Mouse (Mus musculus) natural killer cell, adult 2 months (primary cell): ENCODE data around the gene Leprot.

Experiments used
- DNase-seq, 2 experiments: peaks; one replicate each; pipeline ENCODE4 v3.0.0; 2022; ENCODE audit warnings: low spot score in 2 of 2

The Leprot gene

DNA sequence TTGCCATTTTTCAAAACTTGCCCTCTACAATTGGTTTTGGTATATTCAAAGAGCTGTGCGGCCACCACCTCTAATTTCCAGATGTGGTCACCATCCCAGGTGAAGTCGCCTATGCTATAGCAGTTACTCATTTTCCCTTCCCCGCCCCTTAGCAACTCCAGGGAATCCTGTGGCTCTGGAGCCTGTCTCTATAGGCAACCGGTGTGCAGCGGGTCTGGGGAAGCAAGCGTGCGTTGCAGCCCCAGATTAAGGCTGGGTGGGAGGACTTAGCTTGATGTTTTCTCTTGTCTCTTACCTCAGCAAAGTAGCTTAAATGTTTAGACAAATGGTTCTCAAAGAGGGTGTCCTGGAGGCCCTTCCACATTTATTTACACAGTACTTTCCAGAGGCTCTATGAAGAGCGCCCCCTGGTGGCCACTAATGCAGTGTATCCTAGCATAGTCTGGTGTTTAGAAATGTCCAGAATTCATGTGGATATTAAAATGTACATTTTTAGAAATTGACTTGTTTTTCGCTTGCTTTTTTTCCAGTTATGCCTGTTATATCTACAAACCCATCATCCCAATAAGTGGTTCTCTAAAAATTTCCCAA, 16.7 kb downstream of the Leprot start:
- DNase-seq: peak; percentile 27 to 45

DNA sequence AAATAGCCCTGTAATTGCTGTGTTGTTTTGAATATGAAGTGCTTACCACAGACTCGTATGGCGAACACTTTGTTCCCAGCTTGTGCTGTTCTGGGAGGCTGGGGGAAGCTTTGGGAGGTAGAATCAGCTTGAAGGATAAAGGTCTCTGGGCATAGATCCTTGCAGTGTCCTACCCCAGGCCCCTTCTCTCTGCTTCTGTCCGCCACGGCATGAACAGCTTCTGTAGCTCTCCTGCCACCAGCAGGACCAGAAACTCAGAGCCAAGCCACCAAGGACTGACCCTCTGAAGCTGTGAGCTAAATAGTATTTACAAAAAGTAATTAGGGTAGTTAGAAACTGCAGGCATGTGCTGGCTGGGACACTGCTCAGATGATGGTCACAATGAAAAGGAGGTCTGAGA, 17.2 kb downstream of the Leprot start:
- no peak for DNase-seq

DNA sequence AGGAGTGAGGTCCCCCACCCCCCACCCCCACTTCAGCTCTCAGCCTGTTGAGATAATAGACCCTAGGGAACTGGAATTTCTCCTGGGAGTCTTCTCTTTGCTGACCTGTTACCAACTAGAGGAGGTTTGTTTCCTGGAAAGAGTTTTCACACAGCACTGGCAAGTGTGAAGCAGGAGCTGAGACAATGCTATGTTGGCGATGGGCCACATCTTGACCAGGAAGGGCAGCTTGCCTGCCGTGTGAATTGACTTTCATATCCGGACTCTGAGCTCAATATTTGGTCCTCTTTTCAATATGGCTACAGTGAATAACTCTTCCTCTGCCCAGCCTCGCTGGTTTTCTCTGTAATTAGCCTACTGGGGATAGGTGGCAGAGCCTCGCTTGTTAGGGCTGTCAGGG, 21.6 kb downstream of the Leprot start:
- DNase-seq: no peak

DNA sequence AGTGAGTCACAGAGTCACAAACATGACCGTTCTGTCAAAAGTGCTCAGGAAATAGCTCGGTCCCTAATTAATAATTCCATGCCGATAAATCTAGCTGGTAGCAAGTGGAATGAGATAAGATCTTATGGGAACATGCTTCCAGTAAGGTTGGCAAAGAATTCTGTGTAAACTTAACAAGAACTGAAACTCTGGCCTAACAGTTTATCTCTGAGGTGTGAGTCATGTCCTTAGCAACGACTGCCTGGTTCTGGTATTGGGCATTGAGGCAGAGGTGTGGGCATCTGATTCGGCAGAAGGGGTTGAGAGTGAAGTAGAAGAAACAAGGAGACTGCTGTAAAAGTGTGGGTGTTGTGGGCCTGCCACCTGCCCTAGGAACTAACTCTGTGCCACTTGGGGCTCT, 22.3 kb downstream of the Leprot start:
- DNase-seq: no peak

DNA sequence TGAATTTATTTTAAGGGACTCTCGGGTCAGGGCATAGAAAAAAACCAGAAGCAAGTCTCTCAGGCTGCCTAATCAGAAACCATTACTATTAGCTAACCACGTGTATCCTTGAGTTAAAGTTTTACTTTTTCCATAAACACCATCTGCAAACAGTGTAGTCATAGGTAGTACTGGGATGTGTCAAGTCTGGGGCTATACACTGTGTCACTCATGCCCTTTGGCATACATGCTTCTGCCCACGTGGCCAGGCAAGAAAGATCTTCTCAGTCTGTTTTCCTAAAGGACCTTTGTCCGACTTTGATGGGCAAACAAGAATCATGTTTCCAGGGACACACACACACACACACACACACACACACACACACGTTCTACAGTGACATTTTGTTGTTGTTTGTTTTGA, 27.3 kb downstream of the Leprot start:
- no peak for DNase-seq

DNA sequence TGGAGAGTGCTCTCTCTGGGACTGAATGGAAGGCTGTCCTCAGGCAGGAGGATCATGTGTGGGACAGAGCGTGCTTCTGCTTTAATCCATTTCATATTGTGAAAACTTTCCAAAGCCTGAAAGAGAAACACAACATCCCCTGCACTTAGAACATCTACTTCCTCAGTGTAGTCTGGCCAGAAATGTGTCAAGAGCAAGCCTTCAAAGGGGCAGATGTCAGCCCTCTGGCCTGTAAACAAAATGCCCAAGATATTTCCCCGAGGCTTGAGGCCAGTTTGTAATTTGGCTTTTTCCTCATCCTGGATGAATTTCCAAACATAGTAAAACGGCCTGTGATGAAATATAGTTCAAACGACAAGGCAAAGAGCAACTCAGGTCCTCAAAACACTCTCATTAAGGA, 28.2 kb downstream of the Leprot start:
- DNase-seq: no peak

DNA sequence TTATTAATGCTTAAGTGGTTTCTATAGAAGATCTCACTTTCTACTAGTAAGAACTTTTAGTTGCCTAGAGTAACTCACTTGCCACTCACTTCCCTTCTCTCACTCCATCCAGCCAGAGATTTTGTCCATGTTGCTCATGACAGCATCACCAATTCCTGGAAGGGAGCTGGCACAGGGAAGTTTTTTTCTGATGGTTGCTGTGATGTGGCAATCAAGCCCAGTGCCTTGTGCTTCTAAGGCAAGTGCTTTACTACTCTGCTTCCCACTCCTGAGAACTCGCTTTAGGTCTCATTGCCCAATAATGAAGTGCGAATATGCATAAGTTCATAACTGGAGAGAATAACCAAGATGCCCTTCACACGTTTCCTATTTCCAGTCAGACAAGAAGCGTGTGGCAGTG, 35.1 kb downstream of the Leprot start:
- DNase-seq: no peak

DNA sequence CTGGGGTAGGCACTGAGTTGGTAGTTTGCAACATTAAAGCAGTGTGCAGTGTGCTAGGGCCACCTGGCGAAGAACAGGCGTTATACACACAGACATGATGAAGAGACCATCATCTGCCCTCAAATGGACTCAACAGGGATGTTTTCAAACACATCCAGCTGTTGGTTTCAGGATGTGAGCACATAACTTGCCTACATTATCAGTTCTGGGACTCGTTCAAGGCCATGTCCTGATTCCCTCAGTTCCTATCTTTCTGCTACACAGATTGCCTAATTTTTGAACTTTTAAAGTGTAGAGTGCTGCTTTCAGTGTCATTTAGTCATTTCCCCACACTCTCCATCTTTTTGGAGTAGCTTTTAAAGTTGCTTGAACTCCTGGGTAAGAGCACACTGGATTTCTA, 35.6 kb downstream of the Leprot start:
- DNase-seq: no peak

DNA sequence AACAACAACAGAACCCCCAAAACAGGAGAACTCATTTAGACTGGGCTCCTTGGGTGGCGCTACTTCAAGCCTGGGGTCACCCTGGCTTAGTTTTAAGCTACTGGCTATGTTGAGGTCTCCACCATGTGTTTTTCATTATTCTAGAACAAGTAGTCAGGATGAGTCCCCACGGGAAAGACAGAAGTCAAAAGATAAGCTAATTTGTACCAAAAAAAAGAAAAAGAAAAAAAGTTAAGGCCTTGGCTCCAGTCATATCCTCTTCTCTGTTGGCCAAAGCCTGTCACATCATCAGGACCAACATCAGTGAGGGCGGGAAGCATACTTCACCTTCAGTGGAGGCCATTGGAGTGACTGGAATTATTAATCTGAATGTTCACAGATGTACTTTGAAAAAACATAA, 37.3 kb downstream of the Leprot start:
- no peak for DNase-seq

DNA sequence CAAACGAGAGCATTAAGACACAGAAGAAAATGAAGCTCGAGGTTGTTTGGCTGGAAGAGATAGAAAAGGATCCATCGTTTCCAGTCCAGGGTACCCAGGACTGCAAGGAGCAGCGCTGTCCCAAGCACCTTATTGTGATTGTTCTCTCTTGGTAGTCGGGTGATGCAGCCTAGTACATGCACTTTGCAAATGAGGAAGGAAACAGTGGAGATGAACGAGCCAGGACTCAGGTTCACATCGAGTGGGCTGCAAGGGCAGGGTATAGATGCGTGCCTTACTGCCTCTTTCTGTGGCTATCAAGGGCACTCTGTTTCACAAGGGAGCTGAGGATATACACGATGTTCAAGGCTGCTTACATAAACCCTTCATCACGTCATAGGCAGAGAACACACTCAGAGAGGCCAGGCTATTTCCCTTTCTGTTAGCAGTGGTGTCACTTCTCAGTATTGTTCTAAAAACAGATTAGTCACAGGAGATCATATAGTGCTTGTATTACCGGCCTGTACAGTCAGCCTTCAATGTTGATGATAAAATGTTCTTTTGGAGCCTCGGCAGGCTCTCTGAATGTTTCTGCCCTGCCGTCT, 38.8 kb downstream of the Leprot start:
- DNase-seq: no peak

DNA sequence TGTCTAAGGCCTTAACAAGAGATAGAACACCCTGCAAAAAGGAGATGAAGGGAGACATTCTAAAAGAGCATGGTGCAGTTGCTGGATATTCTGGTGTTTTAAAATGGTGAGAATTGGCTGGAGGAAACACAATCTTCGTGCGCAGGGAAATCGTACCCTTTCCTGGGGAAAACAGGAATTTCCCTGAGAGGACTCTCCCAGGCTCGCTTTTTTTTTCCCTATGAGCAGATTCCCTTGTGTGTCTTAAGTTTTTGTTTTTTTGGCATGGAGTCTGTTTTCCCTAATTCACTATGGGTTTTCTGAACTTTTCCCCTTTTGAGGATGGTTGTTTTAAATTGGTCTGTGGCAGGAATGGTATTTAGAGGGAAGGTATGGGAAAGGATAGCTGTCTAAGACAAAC, 41.7 kb downstream of the Leprot start:
- DNase-seq: no peak

DNA sequence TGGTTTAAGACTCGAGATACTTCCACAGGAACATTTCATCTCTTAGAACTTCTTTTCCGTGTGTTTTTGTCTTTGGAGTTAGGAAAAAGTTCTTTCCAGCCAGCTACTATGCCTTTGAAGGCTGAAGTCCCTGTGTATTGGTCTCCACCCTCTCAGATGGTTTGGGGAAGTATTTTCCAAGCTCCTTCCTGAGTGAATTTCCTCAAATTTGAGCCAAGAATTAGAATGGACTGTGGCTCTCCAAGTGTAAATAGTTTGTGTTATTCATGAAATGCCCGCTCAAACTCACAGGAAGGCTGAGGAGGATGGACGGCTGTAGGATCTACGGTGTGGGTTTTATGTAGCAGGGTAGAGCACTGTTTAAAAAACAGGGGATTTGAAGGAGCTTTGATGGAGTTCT, 42.1 kb downstream of the Leprot start:
- DNase-seq: no peak

DNA sequence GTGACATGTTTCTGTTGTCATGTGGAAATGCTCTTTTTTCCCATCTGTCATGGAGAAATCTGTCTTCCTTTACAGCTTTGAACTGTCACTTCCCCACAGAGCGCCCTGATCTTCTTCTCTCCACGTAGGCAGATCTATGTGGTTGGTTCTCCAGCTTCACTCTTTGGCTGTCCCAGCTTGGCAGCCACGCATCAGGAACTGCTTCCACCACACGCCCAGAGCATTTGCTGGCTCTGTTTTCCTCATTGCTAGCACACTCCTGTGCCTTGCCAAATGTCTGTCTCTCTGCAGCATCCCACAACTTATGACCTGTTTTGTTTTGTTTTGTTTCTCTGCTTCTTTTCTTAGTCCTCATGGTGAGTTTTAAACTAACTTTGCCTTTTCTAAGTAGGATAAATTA, 45.4 kb downstream of the Leprot start:
- no peak for DNase-seq

DNA sequence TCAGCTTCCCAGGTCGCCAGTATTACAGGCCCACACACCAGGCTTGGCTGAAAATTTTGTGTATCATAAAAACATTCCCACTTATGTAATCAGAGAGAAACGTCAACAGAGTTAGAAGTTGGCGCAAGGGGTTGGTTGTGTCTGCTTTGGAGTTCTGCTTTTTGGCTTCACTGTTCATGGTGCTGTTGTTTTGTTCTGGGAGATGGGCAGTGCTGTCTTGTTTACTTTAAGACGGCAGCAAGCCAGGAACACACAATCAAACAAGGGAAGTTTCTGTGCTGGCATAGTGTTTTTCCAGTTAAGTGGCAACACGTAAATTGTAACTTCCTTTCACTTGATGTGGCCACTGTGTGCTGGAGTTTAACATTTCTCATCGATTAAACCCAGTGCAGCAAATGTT, 47.0 kb downstream of the Leprot start:
- DNase-seq: no peak

DNA sequence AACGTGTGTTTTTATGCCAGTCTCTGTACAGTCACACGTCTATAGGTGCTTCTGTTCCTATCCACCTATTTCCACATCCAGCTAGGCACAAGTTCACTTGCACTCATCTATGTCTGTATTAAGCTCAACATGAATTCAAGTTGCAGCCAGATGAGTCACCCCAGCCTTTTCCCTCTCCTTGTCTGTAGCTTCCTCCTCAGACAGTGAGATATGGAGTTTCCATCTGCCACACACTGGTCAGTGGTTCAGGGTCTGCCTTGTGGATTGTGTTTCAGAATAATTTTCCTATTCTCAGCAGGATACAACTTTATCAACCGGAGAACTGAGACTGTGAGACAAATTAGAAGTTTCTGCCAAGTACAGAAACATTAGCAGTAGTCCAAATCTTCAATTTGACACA, 49.7 kb downstream of the Leprot start:
- DNase-seq: no peak

DNA sequence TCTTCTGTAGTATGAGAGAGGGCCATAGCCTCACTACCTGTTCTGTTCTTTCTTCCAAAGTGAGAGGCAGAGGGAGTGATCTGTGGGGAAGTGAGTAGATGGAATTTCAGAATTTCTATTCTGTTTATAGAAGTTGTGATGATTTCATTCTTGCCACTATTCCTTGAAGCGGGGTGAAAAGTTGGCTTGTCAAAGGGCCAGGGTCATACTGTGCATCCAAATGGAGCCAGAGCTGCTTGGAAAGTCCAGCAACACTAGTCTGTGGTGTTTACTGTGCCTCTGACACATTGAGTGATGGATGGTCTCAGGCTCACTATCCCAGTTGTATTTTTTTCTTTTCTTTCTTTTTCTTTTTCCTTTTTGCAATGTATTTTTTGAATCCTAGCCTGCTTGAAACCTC, 51.9 kb downstream of the Leprot start:
- DNase-seq: no peak

DNA sequence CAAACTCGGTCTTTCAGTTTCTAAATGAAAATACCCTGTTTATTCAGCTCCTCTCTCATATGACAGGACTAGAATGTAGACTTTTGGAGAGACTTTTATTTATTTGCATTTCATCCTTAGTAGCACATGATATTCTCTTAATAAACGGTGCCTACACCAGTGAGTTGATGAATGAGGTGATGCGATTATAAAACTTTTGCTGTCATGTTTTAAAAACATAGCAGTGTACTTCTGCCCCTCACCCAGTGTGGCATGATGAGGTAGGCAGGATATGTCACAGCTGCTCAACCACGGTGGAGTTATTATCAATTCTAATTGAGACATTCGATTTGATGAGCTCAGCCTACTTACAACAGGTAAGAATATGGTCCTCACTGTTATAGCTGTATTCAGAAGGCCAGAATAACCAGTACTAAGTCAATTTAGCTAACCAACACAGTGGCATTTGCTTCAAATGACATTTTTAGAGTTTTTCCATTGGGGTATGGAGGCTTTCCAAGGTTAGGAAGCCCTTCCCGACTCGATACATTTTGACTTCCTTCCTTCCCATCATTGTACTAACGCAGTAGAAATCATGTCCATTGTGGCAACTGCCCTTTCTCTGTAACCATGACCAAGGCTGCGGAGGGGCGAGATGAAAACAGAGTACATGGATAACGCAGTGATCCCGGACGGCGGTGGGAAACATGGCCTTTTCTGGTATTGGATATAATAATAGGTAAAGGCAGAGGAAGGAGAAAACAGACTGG, 53.5 kb downstream of the Leprot start:
- no peak for DNase-seq

DNA sequence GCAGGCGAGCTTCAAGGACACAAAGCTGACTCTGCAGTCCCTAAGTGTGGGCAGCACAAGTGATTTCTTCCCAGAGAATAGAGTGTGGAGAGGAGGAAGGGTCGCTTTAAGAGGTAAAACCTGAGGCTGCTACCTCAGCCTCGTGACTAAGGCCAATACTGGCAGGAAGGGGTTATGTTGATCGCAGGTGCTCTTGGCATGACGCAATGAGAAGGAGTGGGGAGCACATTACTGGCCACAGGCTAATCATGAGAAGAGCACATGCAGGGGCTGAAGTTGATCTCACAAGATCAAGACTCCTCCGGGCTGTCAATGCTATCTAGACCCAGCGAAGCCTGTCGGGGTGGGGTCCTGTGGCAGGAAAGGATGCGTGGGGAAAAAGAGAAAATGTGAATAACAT, 57.8 kb downstream of the Leprot start:
- no peak for DNase-seq

DNA sequence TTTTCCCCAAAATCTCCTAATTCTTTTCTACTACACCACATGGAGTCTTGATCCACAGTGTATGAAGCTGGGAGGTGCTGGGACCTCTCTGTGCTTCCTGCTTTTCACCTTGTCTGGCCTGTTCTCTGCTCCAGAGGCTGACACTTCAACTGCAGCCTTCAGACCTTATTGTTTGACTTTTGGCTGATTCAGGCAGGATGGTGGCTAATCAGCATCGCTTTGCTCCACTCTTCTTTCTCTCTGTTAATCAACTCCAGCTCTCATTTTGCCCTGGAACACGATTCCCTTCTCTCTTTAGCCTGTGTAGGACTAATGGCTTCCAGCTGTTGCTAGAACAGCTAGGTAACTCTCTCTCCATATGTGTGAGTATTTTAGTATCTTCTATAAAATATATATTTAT, 59.7 kb downstream of the Leprot start:
- DNase-seq: no peak

DNA sequence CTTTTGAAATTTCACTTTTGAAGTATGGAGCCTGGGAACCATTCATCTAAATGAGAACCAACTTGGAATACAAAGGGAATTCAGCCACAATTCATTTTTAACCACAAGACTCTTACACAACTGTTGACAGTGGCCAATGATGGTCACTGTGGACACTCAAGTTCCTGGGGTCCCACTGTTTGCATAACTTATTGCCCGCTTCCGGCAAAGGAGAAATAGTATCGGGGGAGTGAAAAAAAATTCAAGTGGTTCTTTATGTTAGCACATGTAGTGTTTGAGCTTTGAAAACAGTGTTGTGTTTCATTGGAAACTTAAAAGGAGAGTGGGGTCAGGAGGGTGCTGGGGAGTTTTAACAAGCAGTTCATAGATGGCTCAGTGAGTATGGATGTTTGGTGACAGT, 60.4 kb downstream of the Leprot start:
- no peak for DNase-seq
